Mouse (Mus musculus): ENCODE data around the gene Olfr559.

The Olfr559 gene

GRCm38 (mm10) chr7:102727391-102727790, at the start of gene Olfr559:
Olfr559 (minus strand) TSS chr7:102727491.
- DNase-seq = no peak

GRCm38 (mm10) chr7:102770921-102771320, 43.6 kb upstream of the Olfr559 start, which contains the start of gene Olfr561:
Olfr561 (plus strand) TSS chr7:102771221.
- DNase-seq = no peak

- DNase-seq = no peak
These were observed 32.0 kb upstream of the Olfr559 start, which contains the start of the genes Olfr560 and Olfr78 for GRCm38 (mm10) chr7:102759266-102759665. Olfr560 (minus strand) TSS chr7:102759366. Olfr78 (minus strand) TSS chr7:102759471.

- DNase-seq = peak; percentile 12 to 17
These were observed 24.8 kb upstream of the Olfr559 start for GRCm38 (mm10) chr7:102752086-102752485.

GRCm38 (mm10) chr7:102737705-102738104, 10.4 kb upstream of the Olfr559 start:
- no peak for DNase-seq

GRCm38 (mm10) chr7:102733793-102734192, 6.5 kb upstream of the Olfr559 start:
- DNase-seq = no peak

GRCm38 (mm10) chr7:102718970-102719369, 8.3 kb downstream of the Olfr559 start, which contains the start of gene Olfr33:
Olfr33 (minus strand) TSS chr7:102719070.
- no peak for DNase-seq

- DNase-seq = no peak
These were observed 25.4 kb downstream of the Olfr559 start, which contains the start of gene Olfr558 for GRCm38 (mm10) chr7:102701915-102702314. Olfr558 (plus strand) TSS chr7:102702215.

- no peak for DNase-seq
These were observed 28.8 kb downstream of the Olfr559 start for GRCm38 (mm10) chr7:102698461-102698860.

GRCm38 (mm10) chr7:102695358-102696125, 31.7 kb downstream of the Olfr559 start, which contains the start of gene Olfr557:
Olfr557 (plus strand) TSS chr7:102695910.
- peak; percentile 35 to 39 for DNase-seq

- DNase-seq = peak; percentile 91 to 95
These were observed 40.3 kb downstream of the Olfr559 start, which contains the start of gene Trim68 for GRCm38 (mm10) chr7:102686944-102687501. Trim68 (minus strand) TSS chr7:102687327.

- no peak for DNase-seq
These were observed 45.4 kb downstream of the Olfr559 start for GRCm38 (mm10) chr7:102681916-102682315.

GRCm38 (mm10) chr7:102676225-102676624, 51.1 kb downstream of the Olfr559 start:
- no peak for DNase-seq
